Mouse (Mus musculus): ENCODE results near the gene H2-Eb2.

- TF ChIP-seq ZC3H11A (IDR thresholded peaks at IDR 0.05; ENCODE audit: borderline replicate concordance, low read depth, low read length) = no peak
- TF ChIP-seq HCFC1 (IDR thresholded peaks at IDR 0.05; ENCODE audit: borderline replicate concordance, insufficient read depth, low read length) = no peak
These were observed 24.5 kb upstream of the H2-Eb2 start for GRCm38 (mm10) chr17:34300691-34301566.
